Mouse (Mus musculus): ENCODE results near the gene Fam189a1.

DNA sequence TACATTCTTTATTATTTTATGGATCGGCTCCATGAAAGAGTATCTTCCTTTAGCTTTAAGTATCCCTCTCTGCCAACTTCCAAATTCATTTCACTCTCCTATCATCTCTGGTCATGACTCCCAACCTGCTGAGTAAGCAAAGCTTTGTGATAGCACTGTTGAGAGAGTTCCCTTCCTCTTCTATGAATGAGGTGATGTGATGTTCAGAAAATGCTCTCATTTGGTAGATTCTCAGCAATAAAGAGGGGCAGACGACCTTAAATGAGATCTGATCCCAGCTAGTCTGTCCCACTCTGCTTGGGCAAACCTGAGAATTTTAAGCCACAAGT is 205.6 kb downstream of the Fam189a1 start:
- TF ChIP-seq CTCF (IDR thresholded peaks at IDR 0.05; ENCODE audit: control insufficient read depth, insufficient read depth, insufficient read length) = no peak
- no peak for TF ChIP-seq USF1 (IDR thresholded peaks at IDR 0.05; ENCODE audit: low read depth)
- no peak for TF ChIP-seq MAX (IDR thresholded peaks at IDR 0.05)
- TF ChIP-seq FOSL1 (IDR thresholded peaks at IDR 0.05; ENCODE audit: insufficient read depth, low read length, poor library complexity, severe bottlenecking) = no peak
